Mouse (Mus musculus): ENCODE results near the gene Ctnnb1. TPM values are rescaled to one million over a fixed set of nuclear protein-coding genes. Genes with fewer than 3 reads are reported as not detected.

The Ctnnb1 gene
- total RNA-seq, 2 experiments from 2014 or later = 434 to 436 TPM

- no peak for DNase-seq (ENCODE audit: low spot score in 2 of 2)
These were observed 65.5 kb downstream of the Ctnnb1 start for GRCm38 (mm10) chr9:120994223-120995155.

- no peak for DNase-seq (ENCODE audit: low spot score in 2 of 2)
These were observed 69.7 kb downstream of the Ctnnb1 start for GRCm38 (mm10) chr9:120998696-120999095.

GRCm38 (mm10) chr9:121000641-121001320 lies 71.8 kb downstream of the Ctnnb1 start:
- DNase-seq (ENCODE audit: low spot score in 2 of 2) = no peak

GRCm38 (mm10) chr9:121001681-121002540 lies 72.9 kb downstream of the Ctnnb1 start:
- no peak for DNase-seq (ENCODE audit: low spot score in 2 of 2)

GRCm38 (mm10) chr9:121005961-121006360 lies 76.9 kb downstream of the Ctnnb1 start:
- DNase-seq (ENCODE audit: low spot score in 2 of 2) = no peak

Small RNA genes within 50 kb of the gene (microRNA-seq; reads per million reads assigned to microRNA genes)
- gene Mir7090 = not detected
